Mouse (Mus musculus) gastrocnemius, postnatal 10 days (tissue): ENCODE measurements around the gene Aldh2. TPM values are rescaled to one million over a fixed set of nuclear protein-coding genes. Genes with fewer than 3 reads are reported as not detected.
"Not testable (repeated sequence)": the region's sequence is repeated elsewhere in the genome, so short reads cannot be mapped to it uniquely, and the experiment has no call there.

Experiments used
- DNase-seq: peaks from one replicate; pipeline ENCODE4 v3.0.0; 2021; ENCODE audit warnings: mixed read lengths
- total RNA-seq, 2 experiments: library from RNA; stranded (reverse); gene quantifications; 2 replicates each; pipeline ENCODE4 v1.2.3; 2021

Aldh2 gene
- total RNA-seq, 2 experiments from 2014 or later: 117 to 123 TPM

DNA sequence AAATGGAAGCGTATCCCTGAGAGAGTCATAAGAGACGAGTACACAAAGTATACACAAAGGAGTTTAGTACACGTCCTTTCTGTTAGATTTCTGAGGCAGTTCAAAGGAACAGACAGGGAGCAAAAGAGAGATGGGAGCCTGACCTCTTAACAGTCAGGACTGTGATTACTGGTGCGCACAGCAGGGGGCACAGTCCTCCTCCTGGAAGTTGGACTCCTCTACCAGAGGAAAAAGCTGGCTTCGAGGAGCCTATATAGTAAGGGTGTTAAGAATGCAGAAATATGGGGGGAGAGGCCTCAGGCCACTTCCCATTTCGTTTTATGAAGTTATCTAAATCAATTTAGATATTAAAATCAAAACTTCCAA is 47.1 kb downstream of the Aldh2 start:
- peak; percentile 57 for DNase-seq

GRCm38 (mm10) chr5:121545793-121546529 is 47.7 kb downstream of the Aldh2 start, which contains the start of gene Mapkapk5:
Gene Mapkapk5 (minus strand): TSS chr5:121545905.
- DNase-seq: peak; percentile 99

DNA sequence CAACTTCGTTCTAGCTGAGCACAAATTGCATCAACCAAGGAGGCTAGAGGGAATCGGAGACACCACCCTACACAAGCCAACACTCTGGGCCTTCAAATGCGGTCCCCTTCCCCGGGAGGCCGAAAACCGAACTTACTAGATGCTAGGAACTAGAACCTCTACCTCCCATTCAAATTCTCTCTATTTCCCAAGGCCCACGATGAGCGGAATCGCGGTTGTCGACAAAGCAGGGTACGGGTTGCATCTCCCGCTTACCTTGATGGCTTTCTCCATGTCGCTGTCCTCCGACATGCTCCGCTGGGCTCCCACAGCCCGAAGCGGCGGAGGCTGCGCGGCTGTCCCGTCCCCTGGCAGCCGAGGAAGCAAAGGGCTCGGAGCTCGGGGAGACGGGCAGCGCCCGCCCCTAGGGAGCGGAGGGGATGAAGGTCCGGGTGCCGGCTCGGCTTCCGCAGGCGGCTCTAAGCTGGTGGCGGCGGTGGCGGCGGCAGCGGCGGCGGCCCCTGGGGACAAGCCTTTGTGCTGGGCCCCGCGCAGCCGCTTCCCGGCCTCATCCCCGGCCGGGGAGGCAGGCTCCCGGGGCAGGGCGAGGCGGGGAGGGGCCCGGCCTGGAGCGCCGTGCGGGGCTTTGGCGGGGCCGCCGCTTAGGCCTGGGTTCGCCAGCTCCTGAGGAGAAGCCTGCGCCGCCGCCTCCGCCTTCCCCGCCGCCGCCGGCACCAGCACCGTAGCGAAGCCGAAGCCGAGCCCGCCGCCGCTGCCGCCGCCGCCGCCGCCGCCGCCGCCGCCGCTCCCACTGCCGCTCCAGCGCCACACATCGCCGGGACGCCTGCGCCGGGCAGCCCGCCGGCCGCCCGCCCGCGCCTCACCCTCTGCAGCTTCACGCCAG is 48.5 kb downstream of the Aldh2 start, which contains the start of the genes Adam1a and Gm42878:
Gene Adam1a, minus strand, starts transcription at position 573 of the 883 bp plus-strand sequence.
Gene Gm42878, minus strand, starts transcription at position 573 of the 883 bp plus-strand sequence.
- peak; percentile 62 for DNase-seq

DNA sequence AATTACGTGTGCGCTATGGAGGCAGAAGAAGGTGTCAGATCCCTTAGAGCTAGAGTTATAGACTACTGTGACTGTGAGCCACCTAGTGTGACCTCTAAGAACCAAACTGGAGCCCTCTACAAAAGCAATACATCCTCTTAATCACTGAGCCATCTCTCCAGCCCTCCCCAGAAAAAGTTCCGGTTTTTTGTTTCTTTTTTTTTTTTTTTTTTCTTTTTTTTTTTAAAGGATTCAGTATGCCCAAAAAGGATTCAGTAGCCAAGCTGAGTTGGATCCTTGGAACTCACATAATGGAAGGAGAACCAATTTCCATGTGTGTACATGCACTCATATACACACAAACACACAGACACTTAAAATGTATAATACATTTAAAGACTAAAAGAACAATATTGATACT is 50.3 kb downstream of the Aldh2 start:
- no peak for DNase-seq

DNA sequence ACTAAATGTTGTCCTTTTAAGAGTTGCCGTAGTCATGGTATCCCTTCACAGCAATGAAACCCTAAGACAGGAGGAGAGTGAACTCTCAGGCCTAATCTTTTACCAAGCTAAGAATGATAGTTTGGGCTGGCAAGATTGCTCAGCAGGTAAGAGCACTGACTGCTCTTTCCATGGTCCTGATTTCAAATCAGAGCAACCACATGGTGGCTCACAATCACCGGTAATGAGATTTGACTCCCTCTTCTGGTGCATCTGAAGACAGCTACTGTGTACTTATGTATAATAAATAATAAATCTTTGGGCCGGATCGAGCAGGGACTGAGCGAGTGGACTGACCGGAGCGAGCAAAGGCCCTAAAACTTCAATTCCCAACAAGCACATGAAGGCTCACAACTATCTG is 52.4 kb downstream of the Aldh2 start:
- no peak for DNase-seq

DNA sequence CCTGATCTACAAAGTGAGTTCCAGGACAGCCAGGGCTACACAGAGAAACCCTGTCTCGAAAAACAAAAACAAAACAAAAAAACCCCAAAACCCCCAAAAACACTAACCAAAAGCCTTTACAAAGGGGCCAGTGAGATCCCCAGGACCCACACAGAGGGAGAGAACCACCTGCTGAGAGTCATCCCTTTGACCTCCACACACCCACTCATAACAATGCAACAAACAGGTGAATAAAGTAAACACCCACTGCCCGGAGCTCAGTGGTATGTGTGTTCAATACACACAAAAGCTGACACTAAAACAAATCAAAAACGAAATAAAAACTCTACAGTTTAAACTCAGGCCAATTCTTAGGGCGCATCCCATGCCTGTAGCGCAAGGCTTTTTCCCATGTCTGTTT is 53.6 kb downstream of the Aldh2 start:
- DNase-seq: no peak

DNA sequence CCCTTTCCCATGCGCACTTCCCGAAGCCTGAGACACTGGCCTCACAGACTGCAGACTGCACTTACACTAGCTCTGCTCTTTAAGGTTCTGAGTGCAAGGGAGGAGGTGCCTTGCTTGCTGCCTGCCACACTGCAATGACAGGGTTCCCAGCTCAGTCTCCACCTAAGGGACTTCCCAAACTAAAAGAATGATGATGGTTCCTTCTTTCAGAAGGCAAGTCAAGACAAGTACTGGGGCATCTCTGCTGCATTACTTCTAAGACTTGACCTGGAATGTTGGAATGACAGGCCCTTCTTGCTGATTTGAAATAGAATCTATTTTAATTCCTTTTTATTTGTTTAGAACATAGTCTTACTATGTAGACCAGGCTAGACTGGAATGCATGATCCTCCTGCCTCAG is 56.0 kb downstream of the Aldh2 start:
- no peak for DNase-seq

- DNase-seq: no peak
Observed at GRCm38 (mm10) chr5:121536921-121537555, 56.6 kb downstream of the Aldh2 start.

DNA sequence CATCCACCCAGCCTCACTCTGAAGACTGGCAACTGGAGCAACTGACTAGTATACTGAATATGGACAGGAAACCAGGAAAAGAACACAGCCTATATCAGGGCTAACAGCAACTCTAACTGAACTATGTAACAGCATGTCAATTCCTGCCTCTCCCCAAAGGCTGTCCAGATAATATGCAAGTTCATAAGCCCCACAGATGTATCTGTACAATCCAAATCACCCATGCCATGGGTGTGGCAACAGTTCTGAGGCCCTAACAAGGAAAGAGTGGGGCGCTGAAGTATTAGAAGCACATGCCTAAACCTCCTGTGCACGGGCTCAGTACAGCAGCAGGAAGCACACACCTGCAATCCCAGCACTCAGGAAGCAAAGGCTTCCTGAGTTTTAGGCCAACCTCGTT is 58.5 kb downstream of the Aldh2 start:
- DNase-seq: no peak

DNA sequence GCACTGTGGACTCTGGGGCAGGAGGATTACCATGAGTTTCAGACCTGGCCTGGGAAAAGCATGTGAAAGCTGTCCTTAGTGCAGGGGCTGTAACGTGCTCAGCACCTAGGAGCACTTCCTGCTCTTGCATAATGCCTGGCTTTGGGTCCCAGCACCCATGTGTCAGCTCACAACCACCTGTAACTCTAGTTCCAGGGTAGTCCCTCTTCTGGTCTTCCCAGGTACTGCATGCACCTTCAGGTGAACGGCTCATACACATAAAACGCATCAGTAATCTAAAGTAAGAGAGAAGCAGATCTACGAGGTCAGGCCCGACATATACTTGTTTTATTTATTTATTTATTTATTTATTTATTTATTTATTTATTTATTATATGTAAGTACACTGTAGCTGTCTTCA is 59.1 kb downstream of the Aldh2 start:
- DNase-seq: no peak

DNA sequence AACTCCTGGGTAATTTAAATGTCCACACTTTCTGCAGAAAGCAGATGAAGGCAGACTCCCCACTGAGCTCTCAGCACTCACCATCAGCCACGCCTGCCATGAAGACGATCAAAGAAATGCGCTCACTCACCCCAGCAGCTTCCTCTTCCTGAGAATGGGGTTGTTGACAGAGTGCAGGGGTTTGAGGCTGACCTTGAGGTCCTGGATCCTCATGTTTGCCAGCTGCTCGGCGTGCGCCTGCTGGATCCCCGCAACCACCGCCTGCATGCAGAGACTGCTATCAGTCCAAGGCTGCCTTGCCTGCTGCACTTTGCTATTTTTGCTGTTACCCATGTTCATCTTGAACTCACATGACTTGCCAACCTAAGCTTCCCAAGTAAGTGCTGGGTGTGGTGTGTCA is 66.7 kb downstream of the Aldh2 start:
- no peak for DNase-seq

DNA sequence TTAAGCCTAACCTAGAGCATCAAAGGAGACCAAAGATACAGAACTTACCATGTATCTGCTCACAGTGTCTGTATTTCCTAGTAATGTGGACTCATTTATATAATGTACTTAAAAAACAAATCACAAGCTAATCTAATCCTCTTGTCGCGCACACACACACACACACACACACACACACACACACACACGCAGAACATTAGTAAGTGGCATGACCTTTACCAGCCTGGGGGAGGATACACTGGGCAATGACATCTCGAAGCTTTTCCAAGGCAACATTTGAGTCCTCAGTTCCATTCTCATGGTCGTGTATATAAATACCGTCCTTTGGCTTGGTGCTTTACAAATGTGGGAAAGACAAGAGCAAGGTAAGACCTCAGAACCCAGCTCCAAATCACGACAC is 67.1 kb downstream of the Aldh2 start:
- DNase-seq: no peak

DNA sequence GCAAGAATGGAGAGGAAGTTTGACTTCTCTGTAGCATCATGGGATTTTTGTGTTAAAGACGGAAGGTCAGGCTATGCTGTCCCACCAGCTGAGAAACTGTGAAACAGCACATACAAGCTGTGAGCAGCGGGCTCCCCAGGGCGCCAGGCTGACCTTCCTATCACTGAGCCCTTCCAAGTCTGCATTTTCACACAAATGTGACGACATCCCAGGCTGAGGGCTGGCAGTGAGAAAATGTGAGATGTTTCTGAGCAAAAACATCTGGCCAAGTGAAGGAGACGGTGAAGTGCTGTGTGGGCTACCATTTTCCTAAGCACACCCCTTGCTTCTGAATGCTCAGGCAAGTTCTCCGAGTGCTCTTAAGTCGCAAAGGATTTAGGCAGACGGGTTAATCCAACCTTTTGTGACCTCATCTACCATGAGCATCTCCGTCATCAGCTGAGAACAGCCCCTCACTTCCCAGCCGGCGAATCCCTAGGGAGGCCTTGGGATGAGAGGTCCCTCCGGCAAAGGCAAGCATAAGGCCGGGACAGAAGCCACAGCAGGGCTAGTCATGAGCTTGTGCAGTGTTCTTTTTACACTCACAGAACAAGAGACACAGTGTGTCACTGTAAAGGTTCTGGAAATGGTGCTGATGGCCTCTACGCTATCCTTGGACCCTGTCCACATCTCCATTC is 67.7 kb downstream of the Aldh2 start:
- DNase-seq: no peak

DNA sequence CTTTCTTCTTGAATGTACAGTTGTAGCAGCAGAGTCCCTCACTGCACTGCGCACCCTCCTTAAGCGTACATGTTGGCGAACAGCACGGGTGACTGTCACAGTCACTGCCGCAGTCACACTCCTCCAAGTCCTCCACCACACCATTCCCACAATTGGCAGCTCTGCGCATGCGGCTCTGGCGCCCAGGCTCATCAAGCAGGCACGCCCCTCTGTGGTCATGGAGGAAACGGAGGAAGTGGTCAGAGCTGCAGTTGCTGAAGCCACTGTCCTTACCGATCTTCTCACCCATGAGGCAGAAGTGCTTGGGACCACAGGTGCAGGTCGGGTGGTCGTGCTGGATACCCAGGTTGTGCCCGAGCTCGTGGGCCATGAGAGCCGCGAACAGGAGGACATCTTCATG is 73.9 kb downstream of the Aldh2 start:
- DNase-seq: not testable (repeated sequence)

- no peak for DNase-seq
Observed at GRCm38 (mm10) chr5:121518983-121519382, 74.6 kb downstream of the Aldh2 start.

Other genes starting within 250 kb of the Aldh2 start
- 10 to 100 TPM; 54.2 to 59.1 TPM for gene Trafd1, start 208.2 kb downstream of the Aldh2 start, total RNA-seq
- gene Naa25, start 195.9 kb downstream of the Aldh2 start, total RNA-seq: 10 to 100 TPM; 22.2 to 23.7 TPM
- 1 to 10 TPM; 6.4 to 7.1 TPM for gene Tmem116, start 141.9 kb downstream of the Aldh2 start, total RNA-seq
- 10 to 100 TPM; 70.3 to 80.6 TPM for gene Erp29, start 141.3 kb downstream of the Aldh2 start, total RNA-seq
- gene Adam1b, start 90.4 kb downstream of the Aldh2 start, total RNA-seq: not detected
- 1 to 10 TPM; 2.3 to 3.7 TPM for gene Adam1a, start 48.3 kb downstream of the Aldh2 start, total RNA-seq
- gene Gm42878, start 48.3 kb downstream of the Aldh2 start, total RNA-seq: not detected
- 10 to 100 TPM; 64.4 to 72.4 TPM for gene Mapkapk5, start 47.9 kb downstream of the Aldh2 start, total RNA-seq
- gene Acad12, start 25.1 kb upstream of the Aldh2 start, total RNA-seq: 10 to 100 TPM; 10.1 to 10.3 TPM
- 1 to 10 TPM; 5.6 to 6.1 TPM for gene Acad10, start 66.7 kb upstream of the Aldh2 start, total RNA-seq
- gene Brap, start 66.7 kb upstream of the Aldh2 start, total RNA-seq: 10 to 100 TPM; 24.2 to 26.2 TPM
- gene Atxn2, start 117.5 kb upstream of the Aldh2 start, total RNA-seq: 100 to 1,000 TPM; 127 to 152 TPM
- gene Sh2b3, start 243.8 kb upstream of the Aldh2 start, total RNA-seq: 10 to 100 TPM; 18.3 to 22.5 TPM